ENCODE assay signal across 16 mouse cellular contexts in the genomic region with DNA sequence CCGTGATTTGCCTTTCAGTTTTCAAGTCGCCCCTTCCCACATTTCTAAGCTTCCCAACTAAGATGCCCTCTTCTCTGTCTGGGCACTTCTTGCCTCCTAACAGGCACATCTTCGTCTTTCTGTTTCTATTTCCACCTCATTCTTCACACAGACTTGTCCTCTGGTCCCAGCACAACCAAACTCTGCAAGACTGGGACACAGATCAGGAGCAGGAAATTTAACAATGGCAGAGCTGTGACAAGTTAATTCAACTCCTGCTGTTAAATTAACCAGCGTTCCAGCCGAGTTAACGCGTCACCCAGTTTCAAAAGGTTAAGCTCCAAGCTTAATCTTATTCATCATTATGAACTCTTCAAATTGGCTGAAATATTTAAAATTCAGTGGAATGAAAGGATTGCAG.
"Had no signal": no experiment of that assay in that cellular context is flagged by ENCODE, and none has a peak within 500 bp of the region (broad histone marks: within the 10 kb centered on the region; RNA-seq: fewer than 3 reads in every experiment).

No protein-coding gene starts in this region.

- H3K27me3 ChIP-seq: limb, embryonic 12.5 days; liver, embryonic 13.5 days; lung, embryonic 15.5 days; megakaryocyte, embryonic 14.5 days; neural tube, embryonic 12.5 days had no signal

- ATAC-seq: hindbrain, embryonic 16.5 days; liver, postnatal 0 days had no signal

- H3K9ac ChIP-seq: limb, embryonic 12.5 days; liver, embryonic 13.5 days; liver, postnatal 0 days; lung, embryonic 15.5 days; neural tube, embryonic 12.5 days had no signal

- H3K4me2 ChIP-seq: limb, embryonic 12.5 days; liver, embryonic 13.5 days; lung, embryonic 15.5 days; neural tube, embryonic 12.5 days had no signal

- H3K36me3 ChIP-seq: limb, embryonic 12.5 days; liver, embryonic 13.5 days; lung, embryonic 15.5 days; neural tube, embryonic 12.5 days had no signal

- DNase-seq: kidney, adult 18-20 months; liver; liver, embryonic 13.5 days; liver, postnatal 0 days; lung, postnatal 14 days; right cerebral cortex, adult 18-20 months; right cerebral cortex, postnatal 25 days had no signal

- H3K27ac ChIP-seq: kidney, postnatal 0 days; layer of hippocampus, adult 2 months; limb, embryonic 12.5 days; liver, embryonic 13.5 days; lung, embryonic 15.5 days; macrophage; neural tube, embryonic 12.5 days; stomach, postnatal 0 days had no signal

- H3K9me3 ChIP-seq: limb, embryonic 12.5 days; liver, embryonic 13.5 days; lung, embryonic 15.5 days; neural tube, embryonic 12.5 days had no signal

- H3K4me3 ChIP-seq: layer of hippocampus, adult 2 months; limb, embryonic 12.5 days; liver, embryonic 13.5 days; lung, embryonic 15.5 days; megakaryocyte, embryonic 14.5 days; neural tube, embryonic 12.5 days had no signal

- H3K4me1 ChIP-seq: liver, embryonic 13.5 days; lung, embryonic 15.5 days; megakaryocyte, embryonic 14.5 days; neural tube, embryonic 12.5 days had no signal
